Mouse (Mus musculus) right cerebral cortex, postnatal 36 days (tissue): ENCODE results near the gene Sept9.

Experiments
- DNase-seq, 2 experiments: peaks; one replicate each; pipeline ENCODE4 v3.0.0; 2022; ENCODE audit warnings: low spot score in 2 of 2, mixed read lengths in 1 of 2

The Sept9 gene

GRCm38 (mm10) chr11:117221182-117221581 is 21.7 kb downstream of the Sept9 start:
- DNase-seq: no peak

DNA sequence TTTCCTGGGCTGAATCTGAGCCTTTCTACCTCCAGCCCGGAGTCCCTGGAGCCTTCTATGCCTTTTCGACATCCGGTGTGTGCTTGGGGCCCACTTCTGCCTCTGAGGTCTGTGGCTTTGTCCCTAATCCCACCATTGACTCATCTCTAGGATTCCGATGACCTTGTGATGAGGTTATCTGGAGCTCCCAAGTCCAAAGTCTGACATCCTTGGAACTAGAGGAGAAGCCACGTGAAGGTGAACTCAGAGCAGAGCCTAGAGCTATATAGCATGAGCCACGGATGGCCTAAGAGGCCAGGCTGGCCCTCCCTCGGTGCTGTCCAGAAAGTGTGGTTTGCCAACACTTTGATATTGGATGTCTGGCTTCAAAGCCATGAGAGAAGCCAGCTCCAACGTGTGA is 23.4 kb downstream of the Sept9 start:
- DNase-seq: no peak

- no peak for DNase-seq
Measured at GRCm38 (mm10) chr11:117224804-117225203, 25.3 kb downstream of the Sept9 start.

DNA sequence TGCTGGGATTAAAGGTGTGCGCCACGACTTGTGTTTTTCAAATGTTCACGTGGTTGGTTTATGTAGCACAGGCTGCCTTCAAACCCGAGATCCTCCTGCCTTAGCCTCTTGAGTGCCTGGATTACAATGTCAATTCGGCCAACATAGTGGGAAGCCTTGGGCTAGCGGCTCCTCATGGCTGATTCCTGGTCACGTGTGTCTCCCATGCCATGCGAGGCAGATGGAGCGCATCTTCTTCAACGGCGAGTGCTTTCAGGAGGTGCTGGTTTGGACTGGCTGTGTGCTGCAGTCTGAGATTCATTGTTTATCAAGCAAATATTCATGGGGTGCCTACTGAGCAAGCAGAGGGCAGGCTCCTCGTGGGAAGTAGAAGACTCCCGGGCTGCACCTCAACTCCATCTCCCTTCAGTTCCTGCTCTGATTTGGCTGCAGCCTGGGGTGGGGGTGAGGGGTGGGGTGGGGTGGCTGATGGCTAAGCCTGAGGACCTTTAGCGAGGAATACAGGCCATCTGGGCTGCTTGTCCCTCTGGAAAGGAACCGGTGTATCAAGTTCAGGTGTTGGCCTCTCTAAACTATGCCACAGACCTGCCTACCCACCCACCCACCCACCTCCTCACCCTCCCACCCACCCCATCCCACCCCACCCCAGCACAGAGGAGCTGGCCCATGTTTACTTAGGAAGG is 26.2 kb downstream of the Sept9 start:
- DNase-seq: no peak

DNA sequence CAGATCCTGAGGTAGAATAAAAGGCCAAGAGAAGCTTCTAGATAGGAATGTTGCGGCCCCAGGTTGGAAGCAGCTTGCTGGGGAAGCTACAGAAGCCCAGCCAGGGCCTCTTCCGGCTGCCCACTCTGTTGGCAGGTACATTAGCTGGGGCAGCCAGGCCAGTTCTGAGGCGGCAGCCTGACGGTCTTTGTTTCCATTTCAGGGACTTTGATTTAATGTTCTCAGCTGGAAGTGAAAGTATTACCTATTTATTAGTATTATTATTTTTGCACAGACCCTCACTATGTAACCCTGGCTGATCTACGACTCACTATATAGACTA is 26.7 kb downstream of the Sept9 start:
- no peak for DNase-seq

- DNase-seq: no peak
Measured at GRCm38 (mm10) chr11:117228139-117228538, 28.7 kb downstream of the Sept9 start.

GRCm38 (mm10) chr11:117231551-117231950 is 32.1 kb downstream of the Sept9 start:
- no peak for DNase-seq

- no peak for DNase-seq
Measured at GRCm38 (mm10) chr11:117232032-117232431, 32.6 kb downstream of the Sept9 start.

GRCm38 (mm10) chr11:117232886-117233458 is 33.5 kb downstream of the Sept9 start:
- no peak for DNase-seq

DNA sequence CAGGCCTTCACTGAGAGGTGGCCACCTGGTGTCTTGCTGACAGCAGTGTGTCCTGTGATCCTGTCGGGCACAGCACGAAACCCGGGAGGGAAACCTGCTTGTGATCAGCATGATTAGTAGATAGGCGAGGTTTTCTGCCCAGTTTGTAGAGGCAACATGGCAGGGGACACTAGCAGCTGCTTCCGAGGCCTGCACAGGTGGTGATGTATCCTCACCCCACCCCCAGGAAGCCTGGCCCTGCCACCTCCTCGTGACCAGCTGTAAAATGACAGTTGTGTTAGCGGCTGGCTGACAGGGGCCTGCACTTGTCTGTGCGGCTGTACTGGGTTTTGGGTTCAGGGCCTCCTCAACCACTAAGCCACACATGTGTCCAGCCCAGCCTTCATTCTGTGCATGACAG is 34.4 kb downstream of the Sept9 start:
- no peak for DNase-seq

DNA sequence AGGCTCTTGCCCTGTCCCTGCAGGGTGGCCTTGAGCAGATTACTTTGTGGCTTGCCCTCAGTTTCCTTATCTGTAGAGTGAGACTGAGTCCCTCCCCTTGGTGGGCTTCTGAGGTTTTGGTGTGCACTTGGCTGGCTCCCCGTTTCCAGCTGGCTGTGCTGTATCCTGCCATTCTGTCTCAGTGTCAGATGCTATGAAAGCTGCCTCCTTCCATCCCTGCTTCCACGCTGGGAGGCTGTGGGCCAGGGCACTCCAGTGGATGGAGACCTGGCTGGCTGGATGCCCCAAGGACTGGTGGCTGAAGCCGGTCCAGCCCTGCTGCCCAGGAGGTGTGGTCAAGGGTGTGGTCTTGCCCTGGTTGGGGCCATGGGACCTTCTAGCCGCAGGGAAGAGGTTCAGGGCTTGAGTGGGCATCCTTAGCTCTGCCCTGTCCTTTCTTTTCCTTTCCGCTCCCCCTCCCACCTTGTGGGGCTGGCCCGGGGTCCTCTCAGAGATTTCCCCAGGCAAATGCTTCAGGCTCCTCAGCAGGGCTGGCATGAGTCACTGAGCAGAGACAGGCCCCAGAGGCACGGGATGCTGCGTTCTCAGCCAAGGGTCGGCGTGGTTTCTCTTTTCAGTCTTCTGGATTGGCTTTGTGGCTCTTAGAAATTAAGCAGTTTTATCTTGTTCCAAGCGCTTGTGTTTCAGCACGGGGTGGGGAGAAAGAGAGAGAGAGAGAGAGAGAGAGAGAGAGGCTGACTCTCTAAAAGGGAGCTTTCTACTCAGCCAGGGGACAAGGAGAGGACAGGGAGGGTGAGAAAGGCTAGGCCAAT is 35.8 kb downstream of the Sept9 start:
- DNase-seq: no peak

DNA sequence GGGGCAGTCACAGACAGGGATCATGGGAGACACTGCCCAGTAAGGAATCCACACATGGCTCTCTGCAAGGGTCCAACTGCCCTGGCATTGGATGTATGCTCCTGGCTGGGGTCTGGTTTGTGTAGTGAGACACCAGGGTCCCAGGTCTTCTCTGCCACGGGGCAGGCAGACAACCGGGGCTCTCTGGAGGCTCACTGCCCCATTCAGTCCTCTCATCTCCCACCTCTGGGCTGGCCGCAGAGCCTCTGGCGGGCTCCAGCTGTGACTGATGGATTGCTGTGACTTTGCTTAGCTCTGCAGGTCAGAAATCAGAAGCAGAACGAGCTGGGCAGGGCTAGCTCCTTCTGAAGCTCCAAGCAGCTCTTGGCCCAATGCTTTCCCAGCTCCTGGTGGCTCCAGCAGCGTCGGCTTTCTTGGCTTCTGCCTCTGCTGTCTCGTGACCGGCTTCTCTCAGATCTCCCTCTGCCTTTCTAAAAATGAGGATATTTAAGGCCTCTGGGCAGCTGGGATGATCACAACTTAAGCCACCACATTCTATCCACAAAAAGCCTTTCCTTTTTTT is 36.5 kb downstream of the Sept9 start:
- DNase-seq: no peak

GRCm38 (mm10) chr11:117238169-117238568 is 38.7 kb downstream of the Sept9 start:
- DNase-seq: peak; percentile 84 to 89

DNA sequence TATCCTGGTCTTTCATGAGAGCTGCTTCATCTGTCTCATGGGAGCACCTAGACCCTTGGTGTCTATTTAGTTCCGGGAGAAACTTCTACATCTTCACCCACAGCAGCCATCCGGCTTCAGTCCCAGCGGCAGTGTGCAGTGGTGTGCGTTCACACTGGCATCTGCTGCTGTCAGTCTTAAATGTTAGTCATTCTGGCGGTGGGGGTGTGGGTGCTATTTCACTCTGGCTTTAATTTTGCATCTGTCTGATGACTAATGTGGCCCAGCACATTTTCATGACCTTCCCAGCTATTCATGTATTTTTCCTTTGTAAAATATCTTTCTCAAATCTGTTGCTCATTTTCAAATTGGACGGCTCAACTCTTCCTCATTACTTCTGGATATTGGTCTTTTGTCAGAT is 40.2 kb downstream of the Sept9 start:
- no peak for DNase-seq

DNA sequence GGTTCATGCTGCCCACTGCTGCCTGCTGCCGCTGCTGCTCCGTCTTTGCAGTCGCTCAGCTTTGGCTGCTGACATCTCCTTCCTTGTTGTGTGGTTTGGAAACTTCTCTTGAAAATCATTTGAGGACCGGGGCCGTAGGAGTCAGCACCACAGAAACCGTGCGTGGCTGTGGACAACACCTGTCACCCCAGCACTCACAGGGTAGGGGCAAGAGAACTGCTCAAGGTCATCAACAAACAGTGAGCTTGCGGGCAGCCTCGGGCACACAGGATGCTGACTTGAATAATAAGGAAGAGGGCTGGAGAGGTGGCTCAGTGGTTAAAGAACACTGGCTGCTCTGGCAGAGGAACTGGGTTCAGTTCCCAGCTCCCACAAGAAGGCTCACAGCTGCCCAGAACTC is 40.9 kb downstream of the Sept9 start:
- DNase-seq: no peak

- no peak for DNase-seq
Measured at GRCm38 (mm10) chr11:117240861-117241738, 41.6 kb downstream of the Sept9 start.

DNA sequence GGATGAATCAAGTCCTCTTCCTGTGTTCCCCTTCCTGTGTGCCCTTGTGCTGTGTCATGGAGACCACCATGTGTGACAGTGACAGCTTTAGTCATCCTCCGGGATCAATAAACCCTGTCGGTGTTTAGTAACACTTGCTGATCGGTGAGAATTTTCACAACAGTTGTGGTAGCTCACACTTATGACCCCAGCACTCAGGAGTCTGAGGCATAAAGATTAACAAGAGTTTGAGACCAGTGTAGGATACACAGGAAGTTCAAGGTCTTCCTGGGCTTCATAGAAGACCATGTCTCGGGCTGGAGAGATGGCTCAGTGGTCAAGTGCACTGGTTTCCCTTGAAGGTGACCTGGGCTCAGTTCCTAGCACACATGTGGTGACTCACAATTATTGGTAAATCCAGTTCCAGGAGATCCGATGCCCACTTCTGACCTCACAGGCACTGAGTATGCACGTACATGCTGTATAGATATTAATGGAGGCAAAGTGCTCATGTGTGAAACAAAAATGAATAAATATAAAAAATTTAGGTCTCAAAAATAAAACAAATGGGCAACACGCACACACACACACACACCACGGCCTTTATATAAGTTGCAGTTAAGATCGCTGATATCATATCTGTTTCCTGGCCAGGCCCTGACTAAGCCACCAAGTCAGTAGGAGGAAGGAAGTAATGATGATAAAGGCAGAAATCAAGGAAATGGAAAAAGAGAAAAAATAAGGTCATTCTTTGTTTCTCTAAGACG is 43.1 kb downstream of the Sept9 start:
- DNase-seq: no peak

- DNase-seq: no peak
Measured at GRCm38 (mm10) chr11:117243536-117244290, 44.3 kb downstream of the Sept9 start.

- DNase-seq: no peak
Measured at GRCm38 (mm10) chr11:117245041-117245725, 45.7 kb downstream of the Sept9 start.

- no peak for DNase-seq
Measured at GRCm38 (mm10) chr11:117245846-117246245, 46.4 kb downstream of the Sept9 start.
